Mouse (Mus musculus) layer of hippocampus, postnatal 14 days (tissue): ENCODE measurements around the gene Syt13. TPM values are rescaled to one million over a fixed set of nuclear protein-coding genes. Genes with fewer than 3 reads are reported as not detected.

Experiments
- DNase-seq, 2 experiments: peaks; one replicate each; pipeline ENCODE4 v3.0.0; 2021 to 2022; ENCODE audit warnings: low spot score in 2 of 2, mixed read lengths in 1 of 2
- total RNA-seq, 2 experiments: library from RNA; stranded (reverse); gene quantifications; 2 replicates each; pipeline ENCODE4 v1.2.3; 2021

Syt13 gene
- total RNA-seq, 2 experiments from 2014 or later = 124 to 128 TPM

- no peak for DNase-seq
Measured at GRCm38 (mm10) chr2:92991976-92992375, 77.1 kb downstream of the Syt13 start.

GRCm38 (mm10) chr2:93005028-93005427 is 90.1 kb downstream of the Syt13 start:
- no peak for DNase-seq

Other genes starting within 250 kb of the Syt13 start
- 10 to 100 TPM; 24.7 to 29.7 TPM for gene Prdm11, start 131.1 kb downstream of the Syt13 start, total RNA-seq